Comparison of ENCODE assay signal across 9 mouse cellular contexts in genomic region chr5:137375627-137376026, GRCm38 (mm10). TPM values are rescaled to one million over a fixed set of nuclear protein-coding genes. Genes with fewer than 3 reads are reported as not detected.
A peak's percentile ranks its signal among the peaks of the same experiment; 100 is the strongest.
DNase-seq lines count a peak whose midpoint lies in the region; ATAC-seq lines count a peak whose summit lies in the region.
"Had no signal": no experiment of that assay in that cellular context is flagged by ENCODE, and none has a peak within 500 bp of the region (broad histone marks: within the 10 kb centered on the region; RNA-seq: fewer than 3 reads in every experiment).

No protein-coding gene starts in this region.

- H3K27me3 ChIP-seq in kidney, embryonic 14.5 days (ENCODE audit: control insufficient read depth, insufficient read depth, low read length) = no peaks in the 10 kb centered on the region
- H3K27me3 ChIP-seq: neural tube, embryonic 13.5 days had no signal

- H3K9ac ChIP-seq in kidney, embryonic 14.5 days (ENCODE audit: low read depth, low read length) = no peak overlapping the region
- H3K9ac ChIP-seq: neural tube, embryonic 13.5 days had no signal

- no peaks in the 10 kb centered on the region for H3K9me3 ChIP-seq in kidney, embryonic 14.5 days (ENCODE audit: control insufficient read depth, low read length)
- H3K9me3 ChIP-seq: neural tube, embryonic 13.5 days had no signal

- H3K4me3 ChIP-seq in kidney, embryonic 14.5 days (ENCODE audit: low read length) = no peak overlapping the region
- H3K4me3 ChIP-seq: neural tube, embryonic 13.5 days had no signal

- peaks cover 19% of the 10 kb centered on the region; the same call in 1 of the 2 replicates for H3K4me1 ChIP-seq in kidney, embryonic 14.5 days (ENCODE audit: control insufficient read depth, insufficient read depth, low read length)

- H3K27ac ChIP-seq in kidney, embryonic 14.5 days (ENCODE audit: low read depth, low read length) = peak overlapping the region; percentile 61; the same call in 1 of the 2 replicates
- H3K27ac ChIP-seq: neural tube, embryonic 13.5 days had no signal

- DNase-seq in ovary, postnatal 14 days (ENCODE audit: low spot score) = peak; percentile 23
- DNase-seq in ovary, adult 18-20 months (ENCODE audit: low spot score) = no peak
- DNase-seq in gastrocnemius, postnatal 25 days = peak; percentile 35
- DNase-seq in skeletal muscle tissue, adult 2 months (ENCODE audit: low read depth, low spot score) = peak; percentile 42
- DNase-seq in frontal cortex, postnatal 14 days (ENCODE audit: low spot score in 2 of 2) = no peak
- no peak for DNase-seq in right cerebral cortex, postnatal 36 days (ENCODE audit: low spot score in 2 of 2)
- no peak for DNase-seq in cerebellum, adult 9-10 months

- no peak; the same call in 1 of the 2 replicates for ATAC-seq in kidney, embryonic 14.5 days (ENCODE audit: low FRiP score, low TSS enrichment)

- WGBS in kidney, embryonic 14.5 days = 23% methylated on average over 2 of the region's 2 CpGs

- peaks cover 43% of the 10 kb centered on the region for H3K36me3 ChIP-seq in kidney, embryonic 14.5 days (ENCODE audit: control insufficient read depth, insufficient read depth, low read length)

- no peak overlapping the region for H3K4me2 ChIP-seq in kidney, embryonic 14.5 days (replicated peaks; ENCODE audit: low read depth, low read length)
- H3K4me2 ChIP-seq: neural tube, embryonic 13.5 days had no signal

RNA-seq across cellular contexts. Expression of gene Ephb4, which starts 25.7 kb away (rescaled TPM):
- 10 to 100 TPM; 13.4 to 15.8 TPM for total RNA-seq in gastrocnemius, postnatal 25 days (2021)
- 30.9 and 58.9 TPM in 2 replicates for polyA plus RNA-seq in kidney, embryonic 14.5 days (2014; fragmentation: Nextera tagmentation; extraction: Ambion mirVana)

RNA-seq across cellular contexts. Expression of gene Slc12a9, which starts 42.2 kb away (rescaled TPM):
- 1 to 10 TPM; 2.3 to 3.1 TPM for total RNA-seq in gastrocnemius, postnatal 25 days (2021)
- polyA plus RNA-seq in kidney, embryonic 14.5 days (2014; fragmentation: Nextera tagmentation; extraction: Ambion mirVana) = 5.7 and 8.5 TPM in 2 replicates

Comparison
In these comparisons a context has a peak if more than half of its experiments do, and no peak if none do; other contexts are left out.
1. DNase-seq: peak in ovary, postnatal 14 days (single experiment), gastrocnemius, postnatal 25 days (single experiment) and skeletal muscle tissue, adult 2 months (single experiment); none in ovary, adult 18-20 months (single experiment), frontal cortex, postnatal 14 days (0 of 2), right cerebral cortex, postnatal 36 days (0 of 2) and cerebellum, adult 9-10 months (single experiment).